Mouse (Mus musculus): ENCODE results near the gene Usp7.
A peak's percentile ranks its signal among the peaks of the same experiment; 100 is the strongest.
"Not testable (repeated sequence)": the region's sequence is repeated elsewhere in the genome, so short reads cannot be mapped to it uniquely, and the experiment has no call there.

Gene Usp7

GRCm38 (mm10) chr16:8783198-8783913, 8.8 kb downstream of the Usp7 start:
- DNase-seq (ENCODE audit: low spot score) = no peak

GRCm38 (mm10) chr16:8781660-8782059, 10.4 kb downstream of the Usp7 start:
- DNase-seq (ENCODE audit: low spot score) = no peak

- no peak for DNase-seq (ENCODE audit: low spot score)
Observed at GRCm38 (mm10) chr16:8781191-8781590, 10.9 kb downstream of the Usp7 start.

GRCm38 (mm10) chr16:8780187-8780586, 11.9 kb downstream of the Usp7 start:
- DNase-seq (ENCODE audit: low spot score) = no peak

- no peak for DNase-seq (ENCODE audit: low spot score)
Observed at GRCm38 (mm10) chr16:8778697-8779096, 13.4 kb downstream of the Usp7 start.

- DNase-seq (ENCODE audit: low spot score) = no peak
Observed at GRCm38 (mm10) chr16:8777202-8777601, 14.9 kb downstream of the Usp7 start.

GRCm38 (mm10) chr16:8776634-8777033, 15.5 kb downstream of the Usp7 start:
- no peak for DNase-seq (ENCODE audit: low spot score)

- DNase-seq (ENCODE audit: low spot score) = no peak
Observed at GRCm38 (mm10) chr16:8771086-8771485, 21.0 kb downstream of the Usp7 start.

- DNase-seq (ENCODE audit: low spot score) = not testable (repeated sequence)
Observed at GRCm38 (mm10) chr16:8770342-8770741, 21.8 kb downstream of the Usp7 start.

- DNase-seq (ENCODE audit: low spot score) = no peak
Observed at GRCm38 (mm10) chr16:8769466-8769865, 22.6 kb downstream of the Usp7 start.

GRCm38 (mm10) chr16:8769065-8769464, 23.0 kb downstream of the Usp7 start:
- peak; percentile 74 for DNase-seq (ENCODE audit: low spot score)

GRCm38 (mm10) chr16:8768588-8768987, 23.5 kb downstream of the Usp7 start:
- DNase-seq (ENCODE audit: low spot score) = peak; percentile 12

- no peak for DNase-seq (ENCODE audit: low spot score)
Observed at GRCm38 (mm10) chr16:8768071-8768470, 24.0 kb downstream of the Usp7 start.

- DNase-seq (ENCODE audit: low spot score) = no peak
Observed at GRCm38 (mm10) chr16:8767133-8768052, 24.7 kb downstream of the Usp7 start.

- no peak for DNase-seq (ENCODE audit: low spot score)
Observed at GRCm38 (mm10) chr16:8766196-8766595, 25.9 kb downstream of the Usp7 start.

GRCm38 (mm10) chr16:8764124-8764907, 27.8 kb downstream of the Usp7 start:
- no peak for DNase-seq (ENCODE audit: low spot score)

GRCm38 (mm10) chr16:8763028-8763427, 29.1 kb downstream of the Usp7 start:
- DNase-seq (ENCODE audit: low spot score) = no peak

- DNase-seq (ENCODE audit: low spot score) = no peak
Observed at GRCm38 (mm10) chr16:8761894-8762293, 30.2 kb downstream of the Usp7 start.

GRCm38 (mm10) chr16:8761005-8761404, 31.1 kb downstream of the Usp7 start:
- no peak for DNase-seq (ENCODE audit: low spot score)

GRCm38 (mm10) chr16:8758979-8759378, 33.1 kb downstream of the Usp7 start:
- no peak for DNase-seq (ENCODE audit: low spot score)

GRCm38 (mm10) chr16:8758193-8758592, 33.9 kb downstream of the Usp7 start:
- no peak for DNase-seq (ENCODE audit: low spot score)

GRCm38 (mm10) chr16:8757586-8757985, 34.5 kb downstream of the Usp7 start:
- DNase-seq (ENCODE audit: low spot score) = not testable (repeated sequence)

All from urinary bladder, postnatal 14 days (tissue).